8 mouse cellular contexts compared by ENCODE assay signal in genomic region chr10:43579381-43580261, GRCm38 (mm10). TPM values are rescaled to one million over a fixed set of nuclear protein-coding genes. Genes with fewer than 3 reads are reported as not detected.
DNase-seq lines count a peak whose midpoint lies in the region; TF ChIP-seq lines count a peak whose summit lies in the region.

No protein-coding gene starts in this region.

- TF ChIP-seq POLR2A in heart, adult 2 months (IDR thresholded peaks at IDR 0.05; ENCODE audit: insufficient read depth, low read depth, low read length): no peak

- peak overlapping the region; percentile 41 for H3K4me3 ChIP-seq in heart, adult 2 months
- peak overlapping the region; percentile 56 for H3K4me3 ChIP-seq in brown adipose tissue, adult 24 weeks (ENCODE audit: insufficient read depth, low read depth, low read length)

- no peak for TF ChIP-seq CTCF in heart, adult 2 months (IDR thresholded peaks at IDR 0.05)

- no peaks in the 10 kb centered on the region for H3K36me3 ChIP-seq in heart, adult 2 months (ENCODE audit: control insufficient read depth, insufficient read depth, low read length)

- H3K27ac ChIP-seq in heart, adult 2 months: no peak overlapping the region
- no peak overlapping the region for H3K27ac ChIP-seq in brown adipose tissue, adult 24 weeks (replicated peaks; ENCODE audit: low read depth, low read length)

- no peaks in the 10 kb centered on the region for H3K79me2 ChIP-seq in heart, adult 2 months (replicated peaks; ENCODE audit: control insufficient read depth, insufficient read depth, low read length)

- WGBS in heart, adult 2 months: under 1% methylated on average over 49 of the region's 49 CpGs

- peak overlapping the region; percentile 48; the same call in 1 of the 2 replicates for H3K9ac ChIP-seq in heart, adult 2 months (ENCODE audit: low read depth, low read length)

- DNase-seq in heart, adult 2 months: peak; percentile 26 to 37
- DNase-seq in heart, adult 11 months: no peak
- peak; percentile 55 for DNase-seq in gastrocnemius, postnatal 14 days
- DNase-seq in kidney, adult 8-10 months: peak; percentile 36 to 45
- DNase-seq in lung, postnatal 10 days: peak; percentile 54
- DNase-seq in retina, postnatal 1 day: peak; percentile 65
- DNase-seq in frontal cortex, postnatal 36 days (ENCODE audit: low spot score in 2 of 2): no peak

- TF ChIP-seq EP300 in heart, adult 2 months (IDR thresholded peaks at IDR 0.05; ENCODE audit: insufficient read depth, low read depth, low read length): no peak

- intact Hi-C loops in heart, adult 2 months (cut with DNase I): loop anchor here (10.0 kb wide), 1 partner anchor 495 kb away; no protein-coding TSS in a partner anchor
- intact Hi-C loops in gastrocnemius, postnatal 14 days (cut with DNase I; ENCODE audit: low total_unique reads): loop anchor here (10.0 kb wide), 2 partner anchors 105 to 495 kb away; no protein-coding TSS in a partner anchor

- H3K27me3 ChIP-seq in heart, adult 2 months (ENCODE audit: control insufficient read depth, insufficient read depth, low read length): peaks cover 6% of the 10 kb centered on the region

- peaks cover 3% of the 10 kb centered on the region for H3K4me1 ChIP-seq in heart, adult 2 months (ENCODE audit: control insufficient read depth, insufficient read depth, low read length)
- H3K4me1 ChIP-seq in brown adipose tissue, adult 24 weeks (ENCODE audit: control insufficient read depth, insufficient read depth, insufficient read length, low read length): no peaks in the 10 kb centered on the region

RNA-seq across cellular contexts. Expression of gene Cd24a, which starts 1.5 kb away (rescaled TPM):
- 10 to 100 TPM in 1 of 2 experiments, 1 to 10 TPM in 1; 5.0 to 19.7 TPM for total RNA-seq in heart, adult 2 months (2021)
- 10.8 and 36.4 TPM in 2 replicates for polyA plus RNA-seq in heart, adult 2 months (2012; rRNA removed)
- 7.4 and 12.5 TPM in 2 replicates for polyA plus RNA-seq in brown adipose tissue, adult 24 weeks (2012; ENCODE audit: insufficient read depth, insufficient read length, missing spikeins)
- total RNA-seq in gastrocnemius, postnatal 14 days (2021): 10 to 100 TPM; 27.6 to 41.4 TPM

RNA-seq across cellular contexts. Expression of gene 1700021F05Rik, which starts 38.8 kb away (rescaled TPM):
- 100 to 1,000 TPM; 112 to 121 TPM for total RNA-seq in heart, adult 2 months (2021)
- 27.4 and 34.1 TPM in 2 replicates for polyA plus RNA-seq in heart, adult 2 months (2012; rRNA removed)
- polyA plus RNA-seq in brown adipose tissue, adult 24 weeks (2012; ENCODE audit: insufficient read depth, insufficient read length, missing spikeins): 179 and 251 TPM in 2 replicates
- total RNA-seq in gastrocnemius, postnatal 14 days (2021): 100 to 1,000 TPM in 1 of 2 experiments, 10 to 100 TPM in 1; 97.7 to 103 TPM

RNA-seq across cellular contexts. Expression of gene Gm9803, which starts 55.7 kb away (rescaled TPM):
- 10 to 100 TPM in 1 of 2 experiments, 1 to 10 TPM in 1; 7.9 to 18.6 TPM for total RNA-seq in heart, adult 2 months (2021)
- polyA plus RNA-seq in heart, adult 2 months (2012; rRNA removed): 77.3 and 95.5 TPM in 2 replicates
- polyA plus RNA-seq in brown adipose tissue, adult 24 weeks (2012; ENCODE audit: insufficient read depth, insufficient read length, missing spikeins): 126 and 149 TPM in 2 replicates
- 1 to 10 TPM; 6.8 to 8.8 TPM for total RNA-seq in gastrocnemius, postnatal 14 days (2021)

Comparison
In these comparisons a context has a peak if more than half of its experiments do, and no peak if none do; other contexts are left out.
1. DNase-seq: peak in heart, adult 2 months (2 of 2), gastrocnemius, postnatal 14 days (single experiment), kidney, adult 8-10 months (2 of 2), lung, postnatal 10 days (single experiment) and retina, postnatal 1 day (single experiment); none in heart, adult 11 months (single experiment) and frontal cortex, postnatal 36 days (0 of 2).